9 mouse cellular contexts compared by ENCODE assay signal in the genomic region with DNA sequence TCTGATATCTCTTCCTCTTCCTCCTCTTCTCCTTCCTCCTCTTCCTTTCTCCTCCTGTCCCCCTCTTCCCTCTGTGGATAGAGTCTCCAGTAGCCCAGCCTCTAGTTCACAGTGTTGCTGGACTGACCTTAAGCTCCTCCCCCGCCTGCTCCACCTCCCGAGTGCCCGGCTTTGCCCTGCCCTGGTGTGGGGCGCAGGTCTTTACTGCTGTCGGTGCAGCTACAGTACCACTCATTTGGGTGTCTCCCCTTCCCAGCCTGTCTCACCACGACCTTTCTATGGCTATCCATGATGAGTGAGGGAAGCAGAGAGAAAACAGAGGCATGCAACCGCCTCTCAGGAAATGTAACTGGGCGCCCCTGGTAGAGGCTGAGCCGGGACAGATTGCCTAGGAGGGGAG. TPM values are rescaled to one million over a fixed set of nuclear protein-coding genes. Genes with fewer than 3 reads are reported as not detected.
DNase-seq lines count a peak whose midpoint lies in the region; ATAC-seq and TF ChIP-seq lines count a peak whose summit lies in the region.
"Had no signal": no experiment of that assay in that cellular context is flagged by ENCODE, and none has a peak within 500 bp of the region (broad histone marks: within the 10 kb centered on the region; RNA-seq: fewer than 3 reads in every experiment).

No protein-coding gene starts in this region.

- ATAC-seq in granulocyte monocyte progenitor cell, adult 5-6 weeks (replicated peaks; ENCODE audit: poor library complexity, severe bottlenecking) = peak; percentile 41; the same call in 1 of the 2 replicates
- ATAC-seq in intestine, embryonic 15.5 days = 0 out of 2 replicates have a peak, but pooled peaks have one; percentile 46
- ATAC-seq in liver, embryonic 15.5 days (ENCODE audit: insufficient read depth) = no peak
- ATAC-seq in stomach, postnatal 0 days (ENCODE audit: low FRiP score, low TSS enrichment) = peak; percentile 43; the same call in 1 of the 2 replicates
- ATAC-seq in erythroblast, adult 5-6 weeks (replicated peaks; ENCODE audit: low FRiP score, poor library complexity, severe bottlenecking) = no peak

- H3K4me3 ChIP-seq in intestine, embryonic 15.5 days (replicated peaks) = 0 out of 2 replicates have a peak overlapping the region, but pooled peaks have one; percentile 4
- H3K4me3 ChIP-seq in liver, embryonic 15.5 days (replicated peaks) = no peak overlapping the region
- no peak overlapping the region for H3K4me3 ChIP-seq in stomach, postnatal 0 days (ENCODE audit: low read depth, low read length)

- peak; percentile 46 for DNase-seq in urinary bladder, postnatal 25 days (ENCODE audit: low spot score)
- no peak for DNase-seq in urinary bladder, postnatal 10 days (ENCODE audit: low spot score)
- peak; percentile 65 for DNase-seq in stomach, postnatal 0 days (ENCODE audit: low spot score)
- DNase-seq in frontal cortex, postnatal 25 days (ENCODE audit: low spot score in 2 of 2) = no peak

- H3K27me3 ChIP-seq in intestine, embryonic 15.5 days (replicated peaks) = no peaks in the 10 kb centered on the region
- H3K27me3 ChIP-seq in liver, embryonic 15.5 days = peaks cover 47% of the 10 kb centered on the region
- no peaks in the 10 kb centered on the region for H3K27me3 ChIP-seq in stomach, postnatal 0 days (ENCODE audit: control insufficient read depth, insufficient read depth, low read length)

- 11% methylated on average over 9 of the region's 9 CpGs for WGBS in intestine, embryonic 15.5 days
- 5% methylated on average over 9 of the region's 9 CpGs for WGBS in liver, embryonic 15.5 days (ENCODE audit: insufficient replicate concordance)
- WGBS in stomach, postnatal 0 days = 16% methylated on average over 9 of the region's 9 CpGs

- peak overlapping the region; percentile 86 for H3K27ac ChIP-seq in intestine, embryonic 15.5 days
- no peak overlapping the region for H3K27ac ChIP-seq in liver, embryonic 15.5 days (replicated peaks)
- peak overlapping the region; percentile 86 for H3K27ac ChIP-seq in stomach, postnatal 0 days (replicated peaks)
- H3K27ac ChIP-seq: macrophage had no signal

- no peaks in the 10 kb centered on the region for H3K36me3 ChIP-seq in intestine, embryonic 15.5 days
- H3K36me3 ChIP-seq in liver, embryonic 15.5 days (replicated peaks) = no peaks in the 10 kb centered on the region
- H3K36me3 ChIP-seq in stomach, postnatal 0 days (ENCODE audit: control insufficient read depth, insufficient read depth, low read length) = no peaks in the 10 kb centered on the region

- H3K9me3 ChIP-seq in intestine, embryonic 15.5 days = no peaks in the 10 kb centered on the region
- H3K9me3 ChIP-seq in liver, embryonic 15.5 days (replicated peaks) = no peaks in the 10 kb centered on the region
- no peaks in the 10 kb centered on the region for H3K9me3 ChIP-seq in stomach, postnatal 0 days (ENCODE audit: control insufficient read depth, low read length)

- no peak for TF ChIP-seq CTCF in stomach, postnatal 0 days (IDR thresholded peaks at IDR 0.05; ENCODE audit: low read depth)

- H3K4me1 ChIP-seq in intestine, embryonic 15.5 days (replicated peaks) = peaks cover 44% of the 10 kb centered on the region
- H3K4me1 ChIP-seq in liver, embryonic 15.5 days (replicated peaks) = peaks cover 38% of the 10 kb centered on the region
- H3K4me1 ChIP-seq in stomach, postnatal 0 days (replicated peaks; ENCODE audit: control insufficient read depth, insufficient read depth) = peaks cover 8% of the 10 kb centered on the region; the same call in 1 of the 2 replicates

- TF ChIP-seq EP300 in stomach, postnatal 0 days (optimal IDR thresholded peaks at IDR 0.05) = no peak

- H3K4me2 ChIP-seq in intestine, embryonic 15.5 days (replicated peaks) = peak overlapping the region; percentile 53
- peak overlapping the region; percentile 45 for H3K4me2 ChIP-seq in liver, embryonic 15.5 days
- H3K4me2 ChIP-seq in stomach, postnatal 0 days (replicated peaks; ENCODE audit: low read depth) = peak overlapping the region; percentile 42

- peak overlapping the region; percentile 28; the same call in 1 of the 2 replicates for H3K9ac ChIP-seq in intestine, embryonic 15.5 days
- no peak overlapping the region for H3K9ac ChIP-seq in liver, embryonic 15.5 days
- H3K9ac ChIP-seq in stomach, postnatal 0 days (ENCODE audit: low read length) = peak overlapping the region; percentile 51

RNA-seq across cellular contexts. Expression of a gene that starts 5.5 kb away (rescaled TPM):
- total RNA-seq in granulocyte monocyte progenitor cell, adult 5-6 weeks (2014; fragmentation: Nextera tagmentation) = not detected in 2 replicates
- not detected in 2 replicates for total RNA-seq in granulocyte monocyte progenitor cell, adult 5-6 weeks (2017)
- 0.63 and 0.72 TPM in 2 replicates for polyA plus RNA-seq in intestine, embryonic 15.5 days (2015; fragmentation: Nextera tagmentation; extraction: Ambion mirVana)
- not detected in 2 replicates for polyA plus RNA-seq in liver, embryonic 15.5 days (2015; fragmentation: Nextera tagmentation; extraction: Ambion mirVana)
- 0.57 and 0.63 TPM in 2 replicates for polyA plus RNA-seq in stomach, postnatal 0 days (2015; fragmentation: Nextera tagmentation; extraction: Ambion mirVana)
- not detected in 2 replicates for total RNA-seq in erythroblast, adult 5-6 weeks (2015; ENCODE audit: low replicate concordance)
- total RNA-seq in erythroblast, adult 5-6 weeks (2017; ENCODE audit: low replicate concordance) = not detected in 2 replicates

Comparison
In these comparisons a context has a peak if more than half of its experiments do, and no peak if none do; other contexts are left out.
1. DNase-seq: peak in urinary bladder, postnatal 25 days (single experiment) and stomach, postnatal 0 days (single experiment); none in urinary bladder, postnatal 10 days (single experiment) and frontal cortex, postnatal 25 days (0 of 2).
2. ATAC-seq: peak in granulocyte monocyte progenitor cell, adult 5-6 weeks (single experiment), intestine, embryonic 15.5 days (single experiment) and stomach, postnatal 0 days (single experiment); none in liver, embryonic 15.5 days (single experiment) and erythroblast, adult 5-6 weeks (single experiment).
3. Peak in every context shown above with its lines, with median percentiles within 50 percentile points of each other: H3K4me2 ChIP-seq.